Mouse (Mus musculus): ENCODE results near the gene Lyrm7.

DNA sequence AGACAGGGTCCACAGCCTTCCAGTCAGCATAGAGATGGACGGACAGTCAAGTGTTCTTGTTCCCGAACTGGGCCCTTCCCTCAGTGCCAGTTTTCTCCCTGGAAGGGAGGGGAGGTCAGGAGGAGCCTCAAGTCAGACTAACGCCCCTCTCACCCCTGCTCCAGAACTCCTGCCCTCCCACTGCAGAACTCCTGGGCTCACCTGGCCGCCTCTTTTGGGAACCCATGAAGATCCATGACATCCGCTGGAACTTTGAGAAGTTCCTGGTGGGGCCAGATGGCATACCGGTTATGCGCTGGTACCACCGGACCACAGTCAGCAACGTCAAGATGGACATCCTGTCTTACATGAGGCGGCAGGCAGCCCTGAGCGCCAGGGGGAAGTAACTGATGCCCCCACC lies 48.6 kb upstream of the Lyrm7 start:
- TF ChIP-seq EP300 (IDR thresholded peaks at IDR 0.05; ENCODE audit: insufficient read depth, low read depth, low read length), result no peak
- TF ChIP-seq CTCF (IDR thresholded peaks at IDR 0.05), result no peak
- TF ChIP-seq POLR2A (IDR thresholded peaks at IDR 0.05; ENCODE audit: insufficient read depth, low read depth, low read length), result no peak
